Mouse (Mus musculus): Measurements from ENCODE around the gene Tspan7.

- TF ChIP-seq CTCF (IDR thresholded peaks at IDR 0.05; ENCODE audit: insufficient read depth, low read depth, low read length) (no peak), POLR2A (IDR thresholded peaks at IDR 0.05; ENCODE audit: insufficient read depth, low read depth, low read length) (no peak)
Observed at GRCm38 (mm10) chrX:10558625-10559024, 73.7 kb downstream of the Tspan7 start.

All from olfactory bulb, adult 2 months (tissue).